Mouse (Mus musculus) CH12.LX (cell line): ENCODE results near the gene Schip1.

ENCODE experiments used
- ELF1 ChIP-seq: IDR thresholded peaks from 2 replicates; pipeline ENCODE4 v1.6.1; 2014; ENCODE audit warnings: low read depth, mild to moderate bottlenecking, inconsistent platforms, low read length, improper control_type of control experiment
- EP300 ChIP-seq: IDR thresholded peaks from 2 replicates; pipeline ENCODE4 v1.6.1; 2011; ENCODE audit warnings: low read length, improper control_type of control experiment
- ETS1 ChIP-seq: conservative IDR thresholded peaks from 2 replicates; pipeline ENCODE4 v1.6.1; 2012; ENCODE audit warnings: low read depth, mild to moderate bottlenecking, inconsistent platforms, low read length, improper control_type of control experiment, moderate library complexity
- GABPA ChIP-seq: IDR thresholded peaks from 2 replicates; pipeline ENCODE4 v1.6.1; 2012; ENCODE audit warnings: low read depth, low read length, improper control_type of control experiment, inconsistent platforms; ENCODE audit not compliant: insufficient replicate concordance
- MAFK ChIP-seq: IDR thresholded peaks from 2 replicates; pipeline ENCODE4 v1.6.1; 2011; ENCODE audit warnings: low read length, improper control_type of control experiment; ENCODE audit not compliant: insufficient replicate concordance
- POLR2A ChIP-seq: IDR thresholded peaks from 2 replicates; pipeline ENCODE4 v1.6.1; 2011; ENCODE audit warnings: low read depth, mild to moderate bottlenecking, improper control_type of control experiment, low read length
- SIN3A ChIP-seq: IDR thresholded peaks from 2 replicates; pipeline ENCODE4 v1.6.1; 2012; ENCODE audit warnings: low read length, improper control_type of control experiment, inconsistent platforms
- ZC3H11A ChIP-seq: IDR thresholded peaks from 2 replicates; pipeline ENCODE4 v1.6.1; 2012; ENCODE audit warnings: low read depth, mild to moderate bottlenecking, inconsistent platforms, low read length, improper control_type of control experiment

DNA sequence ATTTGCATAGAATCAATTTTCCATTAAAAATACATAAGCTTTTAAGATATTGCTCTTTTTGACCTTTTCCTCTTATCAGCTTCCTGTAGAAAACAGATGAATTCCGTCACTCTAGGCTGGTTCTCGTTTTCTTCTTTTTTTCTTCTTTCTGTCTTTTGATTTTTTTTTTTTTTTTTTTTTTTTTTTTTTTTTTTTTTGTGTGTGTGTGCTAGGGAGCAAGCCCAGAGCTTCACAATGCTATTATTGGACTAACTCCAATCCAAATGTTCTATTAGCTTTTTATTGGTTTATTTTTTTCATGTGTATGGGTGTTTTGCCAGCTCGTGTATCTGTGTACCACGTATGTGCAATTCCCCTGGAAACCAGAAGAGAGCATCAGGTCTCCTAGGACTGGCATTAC is 420.0 kb downstream of the Schip1 start:
- TF ChIP-seq EP300 (no peak), ELF1 (no peak), MAFK (no peak), GABPA (no peak), POLR2A (no peak), ETS1 (no peak), ZC3H11A (no peak), SIN3A (no peak)
